Mouse (Mus musculus) CH12.LX (cell line): ENCODE data around the gene Elp4. TPM values are rescaled to one million over a fixed set of nuclear protein-coding genes. Genes with fewer than 3 reads are reported as not detected.

Source experiments
- DNase-seq: peaks from one replicate; pipeline ENCODE4 v3.0.0-alpha.2; 2013; ENCODE audit errors: extremely low read depth
- H3K27ac ChIP-seq: 2 replicates; pipeline ENCODE4 v1.5.1; 2012; ENCODE audit warnings: low read depth, mild to moderate bottlenecking, control low read depth, moderate library complexity; ENCODE audit not compliant: insufficient read depth
- H3K27me3 ChIP-seq: replicated peaks from 2 replicates; pipeline ENCODE3; 2012; ENCODE audit warnings: inconsistent platforms
- H3K36me3 ChIP-seq, 2 experiments: replicated peaks in 1 of 2; 2 replicates each; pipeline versions ENCODE3 to v1.6.1; 2012; ENCODE audit warnings: inconsistent platforms in 1 of 2, low read length in 1 of 2, mild to moderate bottlenecking in 1 of 2, mixed read lengths in 1 of 2, moderate library complexity in 1 of 2; ENCODE audit not compliant: control insufficient read depth in 1 of 2, insufficient read depth in 1 of 2
- H3K4me1 ChIP-seq, 2 experiments: 2 replicates each; pipeline ENCODE4 v1.6.1; 2012; ENCODE audit warnings: inconsistent platforms in 1 of 2, moderate library complexity in 1 of 2; ENCODE audit not compliant: insufficient read depth in 2 of 2, control insufficient read depth in 1 of 2
- H3K4me2 ChIP-seq: 2 replicates; pipeline ENCODE4 v1.6.1; 2012; ENCODE audit warnings: low read depth, mild to moderate bottlenecking, control low read depth; ENCODE audit not compliant: poor library complexity, insufficient read depth, severe bottlenecking
- H3K4me3 ChIP-seq, 3 experiments: fragments of 150-350 bp in 1 of 3; sonication (generic) in 1 of 3; replicated peaks in 1 of 3; 2 replicates each; pipeline versions ENCODE3 to v1.5.1; 2011 to 2012; ENCODE audit warnings: low read depth in 2 of 3, low read length in 2 of 3, mild to moderate bottlenecking in 2 of 3, moderate library complexity in 2 of 3, control low read depth in 1 of 3, improper control_type of control experiment in 1 of 3, inconsistent platforms in 1 of 3, mixed read lengths in 1 of 3; ENCODE audit not compliant: poor library complexity in 1 of 3
- H3K79me2 ChIP-seq: replicated peaks from 2 replicates; pipeline ENCODE4 v1.6.1; 2012; ENCODE audit warnings: mild to moderate bottlenecking, moderate library complexity; ENCODE audit not compliant: control insufficient read depth, poor library complexity, insufficient read depth, severe bottlenecking; ENCODE audit errors: extremely low read depth
- H3K9ac ChIP-seq: 2 replicates; pipeline ENCODE4 v1.6.1; 2012; ENCODE audit warnings: low read depth, mild to moderate bottlenecking, control low read depth, moderate library complexity; ENCODE audit not compliant: insufficient read depth
- H3K9me3 ChIP-seq: replicated peaks from 2 replicates; pipeline ENCODE3; 2012; ENCODE audit warnings: low read length, inconsistent platforms, mixed read lengths
- CHD1 ChIP-seq: IDR thresholded peaks from 2 replicates; pipeline ENCODE4 v1.6.1; 2012; ENCODE audit warnings: low read depth, low read length, improper control_type of control experiment, inconsistent platforms
- CHD2 ChIP-seq: IDR thresholded peaks from 2 replicates; pipeline ENCODE4 v1.6.1; 2011; ENCODE audit warnings: low read length, improper control_type of control experiment
- CTCF ChIP-seq, 2 experiments: IDR thresholded peaks in 1 of 2; conservative IDR thresholded peaks in 1 of 2; 2 replicates each; pipeline ENCODE4 v1.5.1; 2011 to 2012; ENCODE audit warnings: low read depth in 2 of 2, low read length in 2 of 2, improper control_type of control experiment in 1 of 2, inconsistent platforms in 1 of 2, mild to moderate bottlenecking in 1 of 2, moderate library complexity in 1 of 2
- HCFC1 ChIP-seq: IDR thresholded peaks from 2 replicates; pipeline ENCODE4 v1.6.1; 2012; ENCODE audit warnings: low read depth, mild to moderate bottlenecking, inconsistent platforms, low read length, improper control_type of control experiment
- JUND ChIP-seq: conservative IDR thresholded peaks from 2 replicates; pipeline ENCODE4 v1.6.1; 2011; ENCODE audit warnings: low read depth, low read length, improper control_type of control experiment
- MAFK ChIP-seq: IDR thresholded peaks from 2 replicates; pipeline ENCODE4 v1.6.1; 2011; ENCODE audit warnings: low read length, improper control_type of control experiment; ENCODE audit not compliant: insufficient replicate concordance
- MAZ ChIP-seq: IDR thresholded peaks from 2 replicates; pipeline ENCODE4 v1.6.1; 2012; ENCODE audit warnings: low read depth, mild to moderate bottlenecking, inconsistent platforms, low read length, improper control_type of control experiment, moderate library complexity
- MEF2A ChIP-seq: IDR thresholded peaks from 2 replicates; pipeline ENCODE4 v1.6.1; 2014; ENCODE audit warnings: low read depth, mild to moderate bottlenecking, inconsistent platforms, low read length, improper control_type of control experiment, borderline replicate concordance
- MXI1 ChIP-seq: IDR thresholded peaks from 2 replicates; pipeline ENCODE4 v1.6.1; 2011; ENCODE audit warnings: mild to moderate bottlenecking, low read depth, low read length, improper control_type of control experiment
- MYC ChIP-seq: IDR thresholded peaks from 2 replicates; pipeline ENCODE4 v1.6.1; 2011; ENCODE audit warnings: low read depth, mild to moderate bottlenecking, improper control_type of control experiment, low read length
- NELFE ChIP-seq: IDR thresholded peaks from 2 replicates; pipeline ENCODE4 v1.6.1; 2011; ENCODE audit warnings: low read depth, low read length, improper control_type of control experiment
- PAX5 ChIP-seq: IDR thresholded peaks from 2 replicates; pipeline ENCODE4 v1.6.1; 2012; ENCODE audit warnings: low read length, inconsistent platforms, mixed read lengths
- POLR2A ChIP-seq: IDR thresholded peaks from 2 replicates; pipeline ENCODE4 v1.6.1; 2011; ENCODE audit warnings: low read depth, mild to moderate bottlenecking, improper control_type of control experiment, low read length
- RCOR1 ChIP-seq: conservative IDR thresholded peaks from 2 replicates; pipeline ENCODE4 v1.6.1; 2012; ENCODE audit warnings: low read depth, mild to moderate bottlenecking, inconsistent platforms, low read length, improper control_type of control experiment
- SIN3A ChIP-seq: IDR thresholded peaks from 2 replicates; pipeline ENCODE4 v1.6.1; 2012; ENCODE audit warnings: low read length, improper control_type of control experiment, inconsistent platforms
- TCF12 ChIP-seq: IDR thresholded peaks from 2 replicates; pipeline ENCODE4 v1.6.1; 2014; ENCODE audit warnings: low read depth, mild to moderate bottlenecking, inconsistent platforms, low read length, improper control_type of control experiment
- UBTF ChIP-seq: IDR thresholded peaks from 2 replicates; pipeline ENCODE4 v1.6.1; 2012; ENCODE audit warnings: low read depth, mild to moderate bottlenecking, inconsistent platforms, low read length, improper control_type of control experiment, moderate library complexity
- USF2 ChIP-seq: conservative IDR thresholded peaks from 2 replicates; pipeline ENCODE4 v1.6.1; 2011; ENCODE audit warnings: low read depth, low read length, improper control_type of control experiment
- ZC3H11A ChIP-seq: IDR thresholded peaks from 2 replicates; pipeline ENCODE4 v1.6.1; 2012; ENCODE audit warnings: low read depth, mild to moderate bottlenecking, inconsistent platforms, low read length, improper control_type of control experiment
- dilution Hi-C: fragments of 300-500 bp; cut with MboI; formaldehyde crosslinking; loops from 2 replicates; pipeline ENCODE4 v1.14.3; 2020; ENCODE audit warnings: low sequenced_read_pairs; ENCODE audit not compliant: extremely low pct_unique_long_range_greater_than_20kb, extremely low pct_ligation_motif_present
- in situ Hi-C: fragments of 300-500 bp; cut with MboI; formaldehyde crosslinking; loops from 3 replicates; pipeline ENCODE4 v1.14.3; 2019; ENCODE audit warnings: low sequenced_read_pairs, low pct_ligation_motif_present, low pct_unique_long_range_greater_than_20kb, mixed read lengths
- polyA plus RNA-seq: library from polyadenylated mRNA; unstranded; fragments of >175 nt; gene quantifications from 2 replicates; pipeline ENCODE4 v1.2.1, GENCODE M21; 2012; ENCODE audit warnings: low read depth; ENCODE audit not compliant: insufficient read length
- total RNA-seq, 2 experiments: library from RNA; depleted of rRNA; stranded (reverse); fragments of 300-350 nt in 1 of 2; fragments of >200 nt in 1 of 2; gene quantifications; 2 replicates each; pipeline ENCODE4 v1.2.3; 2012 to 2014

Gene Elp4
- total and polyA plus RNA-seq, 3 experiments, result 11.6 to 31.2 (median 21.3) TPM

- no peaks in the 10 kb centered on the region for H3K9me3 ChIP-seq
- H3K79me2 ChIP-seq, result no peaks in the 10 kb centered on the region
- H3K27ac ChIP-seq, result no peak overlapping the region
- dilution Hi-C loops, result no loop called here
- peaks cover 0 to under 1% of the 10 kb centered on the region in 2 experiments; a peak in 1 of 4 replicates for H3K4me1 ChIP-seq
- H3K27me3 ChIP-seq, result no peaks in the 10 kb centered on the region
- in situ Hi-C loops, result no loop called here
- no peak overlapping the region for H3K4me2 ChIP-seq
- TF ChIP-seq JUND (no peak), MAFK (no peak), MXI1 (no peak), CTCF (conservative IDR thresholded peaks at IDR 0.05 in 1 of 2, IDR thresholded peaks at IDR 0.05 in 1 of 2; ENCODE audit: low read depth in 2 of 2, low read length in 2 of 2) (no peak), MAZ (no peak), NELFE (no peak), ZC3H11A (no peak), SIN3A (no peak), CHD1 (no peak), HCFC1 (no peak), MYC (no peak), PAX5 (no peak), USF2 (no peak), POLR2A (no peak), TCF12 (no peak), MEF2A (no peak), UBTF (no peak)
- no peak for DNase-seq
- H3K4me3 ChIP-seq, result no peak overlapping the region
- no peak overlapping the region for H3K9ac ChIP-seq
- H3K36me3 ChIP-seq, result peaks cover 0 to 21% of the 10 kb centered on the region in 2 experiments
Observed at GRCm38 (mm10) chr2:105697741-105698140, 206.6 kb downstream of the Elp4 start.

DNA sequence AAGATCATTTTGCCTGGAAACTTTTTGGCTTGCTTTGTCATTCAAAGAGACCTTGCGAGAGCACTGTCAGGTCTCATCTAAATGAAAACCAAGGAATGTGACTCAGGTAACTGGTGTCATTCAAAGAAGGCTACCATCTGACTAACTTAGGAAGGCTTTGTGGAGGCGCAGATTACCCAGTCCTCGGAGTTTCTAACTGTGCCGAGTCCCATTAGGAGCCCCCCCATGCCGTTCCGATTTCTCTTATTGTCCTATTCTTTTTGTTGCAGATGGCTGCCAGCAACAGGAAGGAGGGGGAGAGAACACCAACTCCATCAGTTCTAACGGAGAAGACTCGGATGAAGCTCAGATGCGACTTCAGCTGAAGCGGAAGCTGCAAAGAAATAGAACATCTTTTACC is 213.1 kb downstream of the Elp4 start:
- Histone ChIP-seq H3K9me3 (no peaks in the 10 kb centered on the region), H3K27ac (no peak overlapping the region), H3K9ac (no peak overlapping the region), H3K27me3 (no peaks in the 10 kb centered on the region), H3K36me3 (no peaks in the 10 kb centered on the region), H3K79me2 (no peaks in the 10 kb centered on the region), H3K4me2 (no peak overlapping the region), H3K4me3 (no peak overlapping the region), H3K4me1 (peaks cover 0 to 3% of the 10 kb centered on the region in 2 experiments; a peak in 1 of 4 replicates)
- TF ChIP-seq CHD2, result no peak
- TF ChIP-seq RCOR1, result no peak
- dilution Hi-C loops, result no loop called here
- DNase-seq, result no peak
- in situ Hi-C loops, result no loop called here
